Mouse (Mus musculus) intestine, postnatal 0 days (tissue): ENCODE data around the gene Doc2b. TPM values are rescaled to one million over a fixed set of nuclear protein-coding genes. Genes with fewer than 3 reads are reported as not detected.

ENCODE experiments used
- ATAC-seq: fragments of 200-750 bp; cut with Nextera tagmentation; 2 replicates; pipeline ENCODE4 v1.8.0; 2017; ENCODE audit warnings: mild to moderate bottlenecking, moderate TSS enrichment, moderate library complexity
- H3K27ac ChIP-seq: fragments of 300-500 bp; sonication (generic); 2 replicates; pipeline ENCODE4 v1.5.1; 2014; ENCODE audit warnings: mild to moderate bottlenecking, low read depth, low read length, moderate library complexity
- H3K27me3 ChIP-seq: fragments of 300-500 bp; sonication (generic); replicated peaks from 2 replicates; pipeline ENCODE4 v1.6.1; 2014; ENCODE audit warnings: low read length, mixed read lengths; ENCODE audit not compliant: control insufficient read depth, insufficient read depth
- H3K36me3 ChIP-seq: fragments of 300-500 bp; sonication (generic); 2 replicates; pipeline ENCODE4 v1.6.1; 2014; ENCODE audit warnings: mild to moderate bottlenecking, moderate library complexity; ENCODE audit not compliant: control insufficient read depth, insufficient read depth
- H3K4me1 ChIP-seq: fragments of 300-500 bp; sonication (generic); replicated peaks from 2 replicates; pipeline ENCODE4 v1.6.1; 2014; ENCODE audit warnings: antibody characterized with exemption, low read length, mixed read lengths; ENCODE audit not compliant: control insufficient read depth, insufficient read depth
- H3K4me2 ChIP-seq: fragments of 300-500 bp; sonication (generic); replicated peaks from 2 replicates; pipeline ENCODE4 v1.6.1; 2014; ENCODE audit warnings: low read depth, mild to moderate bottlenecking, moderate library complexity
- H3K4me3 ChIP-seq: fragments of 300-500 bp; sonication (generic); 2 replicates; pipeline ENCODE4 v1.5.1; 2014; ENCODE audit warnings: low read depth, low read length
- H3K9ac ChIP-seq: fragments of 300-500 bp; sonication (generic); 2 replicates; pipeline ENCODE4 v1.6.1; 2014; ENCODE audit warnings: mild to moderate bottlenecking, low read depth, low read length
- H3K9me3 ChIP-seq: fragments of 300-500 bp; sonication (generic); 2 replicates; pipeline ENCODE4 v1.6.1; 2016; ENCODE audit warnings: mixed run types; ENCODE audit not compliant: control insufficient read depth
- CTCF ChIP-seq: sonication (generic); IDR thresholded peaks from 2 replicates; pipeline ENCODE4 v1.5.1; 2016; ENCODE audit warnings: low read depth, mild to moderate bottlenecking, control low read depth, antibody characterized with exemption, moderate library complexity
- WGBS: fragments of 180-500 bp; shearing (Covaris S2); extraction: QIAGEN DNeasy Blood & Tissue Kit; methylation state at CpG from one replicate; pipeline ENCODE4 v1.1.7; 2014; 5-methylcytosine and 5-hydroxymethylcytosine counted together
- polyA plus RNA-seq: library from polyadenylated mRNA; unstranded; fragments of >200 nt; fragmentation: Nextera tagmentation; extraction: Ambion mirVana; gene quantifications from 2 replicates; pipeline ENCODE4 v1.2.1, GENCODE M21; 2015

Gene Doc2b
- polyA plus RNA-seq, 1 experiment from 2014 or later = 0.72 TPM

DNA sequence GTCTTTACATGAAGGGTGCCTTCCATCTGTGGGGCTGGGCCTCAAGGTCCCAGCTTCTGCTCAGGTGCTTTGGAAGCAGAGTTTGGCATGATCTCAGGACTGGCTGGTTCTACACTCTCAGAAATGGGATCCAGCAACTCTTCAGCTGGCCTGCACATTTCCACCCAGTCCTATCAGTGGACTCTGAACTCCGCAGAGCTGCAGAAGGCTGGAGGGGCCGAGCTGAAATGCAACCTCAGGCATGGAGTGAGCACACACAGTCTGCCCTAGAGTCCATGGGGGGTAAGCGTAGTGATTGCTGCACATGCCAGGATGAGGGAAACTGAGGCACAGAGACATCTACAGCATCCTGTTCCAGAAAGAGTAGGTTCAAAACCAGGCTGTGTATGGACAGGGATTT is 14.7 kb upstream of the Doc2b start:
- Histone ChIP-seq H3K4me3 (no peak overlapping the region), H3K4me2 (no peak overlapping the region), H3K36me3 (no peaks in the 10 kb centered on the region), H3K9ac (no peak overlapping the region), H3K4me1 (peaks cover 3% of the 10 kb centered on the region; the same call in 1 of the 2 replicates), H3K27me3 (no peaks in the 10 kb centered on the region), H3K9me3 (no peaks in the 10 kb centered on the region), H3K27ac (no peak overlapping the region; the same call in 1 of the 2 replicates)
- ATAC-seq = peak; percentile 62; the same call in 1 of the 2 replicates
- no peak for TF ChIP-seq CTCF
- WGBS = 50% methylated on average over 3 of the region's 3 CpGs

GRCm38 (mm10) chr11:75807486-75807885 is 11.6 kb upstream of the Doc2b start:
- H3K36me3 ChIP-seq = no peaks in the 10 kb centered on the region
- no peak for ATAC-seq
- peak; percentile 34 for TF ChIP-seq CTCF
- no peak overlapping the region for H3K9ac ChIP-seq
- H3K4me2 ChIP-seq = no peak overlapping the region
- no peaks in the 10 kb centered on the region for H3K27me3 ChIP-seq
- H3K4me1 ChIP-seq = peaks cover 3% of the 10 kb centered on the region; the same call in 1 of the 2 replicates
- no peak overlapping the region for H3K27ac ChIP-seq
- H3K4me3 ChIP-seq = no peak overlapping the region
- H3K9me3 ChIP-seq = no peaks in the 10 kb centered on the region
- 41% methylated on average over 5 of the region's 5 CpGs for WGBS

DNA sequence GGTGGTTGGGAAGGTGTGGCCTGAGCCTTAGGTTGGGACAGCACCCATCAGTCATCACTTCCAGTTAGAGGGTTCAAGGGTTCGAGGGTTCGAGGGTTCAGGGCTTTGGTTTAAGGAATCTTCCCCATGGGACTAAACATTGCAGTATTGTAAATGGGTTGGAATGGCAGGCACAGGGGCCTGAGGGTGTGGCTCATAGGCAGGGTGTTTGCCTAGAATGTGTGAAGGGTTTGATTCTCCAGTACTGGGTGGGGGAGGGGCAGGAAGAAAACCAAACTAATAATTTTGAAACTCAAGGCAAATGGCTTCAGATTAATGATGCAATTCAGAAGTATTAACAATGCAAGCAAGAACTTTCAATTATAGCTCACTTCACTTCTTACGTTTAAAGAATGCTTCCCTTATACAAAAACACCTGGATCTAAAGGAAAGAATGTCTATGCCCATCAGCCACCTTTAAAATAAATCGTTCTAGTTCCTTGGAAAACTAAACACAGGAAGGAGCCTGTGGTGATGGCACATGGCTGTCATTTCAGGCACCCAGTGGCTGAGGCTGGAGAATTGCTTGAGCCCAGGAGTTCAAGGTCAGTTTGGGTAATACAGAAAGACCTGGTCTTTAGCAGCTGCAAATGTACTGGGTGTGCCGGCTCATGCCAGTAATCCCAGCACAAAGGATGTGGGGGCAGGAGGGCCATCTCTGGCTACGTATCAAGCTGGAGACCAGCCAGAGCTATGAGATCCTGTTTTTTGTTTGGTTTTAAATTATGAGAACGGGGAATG is 6.1 kb upstream of the Doc2b start:
- no peak for ATAC-seq
- TF ChIP-seq CTCF = no peak
- H3K27ac ChIP-seq = no peak overlapping the region
- no peaks in the 10 kb centered on the region for H3K9me3 ChIP-seq
- 0 out of 2 replicates have a peak, but pooled peaks cover 4% of the 10 kb centered on the region for H3K27me3 ChIP-seq
- no peak overlapping the region for H3K9ac ChIP-seq
- H3K4me1 ChIP-seq = no peaks in the 10 kb centered on the region
- WGBS = 79% methylated on average over 7 of the region's 7 CpGs
- H3K4me3 ChIP-seq = no peak overlapping the region
- no peaks in the 10 kb centered on the region for H3K36me3 ChIP-seq
- H3K4me2 ChIP-seq = no peak overlapping the region

DNA sequence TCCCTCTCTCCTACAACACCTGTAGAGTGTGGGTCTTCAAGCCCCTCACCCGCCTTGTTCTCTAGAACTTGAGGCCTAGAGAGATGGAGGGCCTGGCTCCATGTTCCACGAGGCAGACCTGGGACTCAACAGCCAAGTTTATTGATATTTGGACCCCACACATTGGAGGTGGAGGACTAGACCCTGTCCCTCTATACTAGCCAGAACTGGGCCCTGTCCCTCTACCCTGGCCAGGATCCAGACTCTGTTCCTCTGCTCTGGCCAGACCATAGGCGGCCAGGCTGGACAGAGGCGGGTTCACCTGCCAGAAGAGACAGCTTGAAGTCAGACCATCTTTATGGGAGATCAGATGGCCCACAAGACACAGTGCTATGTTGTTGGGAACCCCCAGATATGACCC is 5.5 kb upstream of the Doc2b start:
- TF ChIP-seq CTCF = no peak
- Histone ChIP-seq H3K9me3 (no peaks in the 10 kb centered on the region), H3K4me3 (no peak overlapping the region), H3K27me3 (peaks cover 9% of the 10 kb centered on the region), H3K9ac (no peak overlapping the region), H3K36me3 (no peaks in the 10 kb centered on the region), H3K4me2 (no peak overlapping the region), H3K27ac (no peak overlapping the region), H3K4me1 (no peaks in the 10 kb centered on the region)
- ATAC-seq = no peak
- 84% methylated on average over 4 of the region's 4 CpGs for WGBS

GRCm38 (mm10) chr11:75796536-75797246 is 842 bp upstream of the Doc2b start:
- Histone ChIP-seq H3K27ac (no peak overlapping the region), H3K4me3 (no peak overlapping the region), H3K27me3 (peaks cover 31% of the 10 kb centered on the region), H3K4me1 (peaks cover 3% of the 10 kb centered on the region; the same call in 1 of the 2 replicates), H3K9me3 (no peaks in the 10 kb centered on the region), H3K9ac (no peak overlapping the region), H3K4me2 (no peak overlapping the region), H3K36me3 (no peaks in the 10 kb centered on the region; the same call in 1 of the 2 replicates)
- TF ChIP-seq CTCF = no peak
- 81% methylated on average over 13 of the region's 13 CpGs for WGBS
- ATAC-seq = no peak

GRCm38 (mm10) chr11:75795321-75795636 is 570 bp downstream of the Doc2b start:
- ATAC-seq = no peak
- Histone ChIP-seq H3K9ac (peak overlapping the region; percentile 48), H3K9me3 (no peaks in the 10 kb centered on the region), H3K4me1 (peaks cover 3% of the 10 kb centered on the region; the same call in 1 of the 2 replicates), H3K4me2 (peak overlapping the region; percentile 76), H3K27me3 (peaks cover 31% of the 10 kb centered on the region), H3K4me3 (peak overlapping the region; percentile 45), H3K27ac (no peak overlapping the region), H3K36me3 (no peaks in the 10 kb centered on the region; the same call in 1 of the 2 replicates)
- TF ChIP-seq CTCF = no peak
- WGBS = 2% methylated on average over 34 of the region's 42 CpGs
